Mouse (Mus musculus) E14TG2a.4 (cell line): ENCODE results near the gene Lhx2.

Experiments used
- H3K27me3 ChIP-seq: 2 replicates; pipeline ENCODE4 v1.6.1; 2014; ENCODE audit warnings: low read length, control low read depth; ENCODE audit not compliant: insufficient read depth
- H3K36me3 ChIP-seq: 2 replicates; pipeline ENCODE4 v1.6.1; 2014; ENCODE audit warnings: low read length, control low read depth; ENCODE audit not compliant: insufficient read depth
- H3K4me1 ChIP-seq: replicated peaks from 2 replicates; pipeline ENCODE4 v1.6.1; 2014; ENCODE audit warnings: low read depth, low read length, control low read depth
- H3K4me3 ChIP-seq: replicated peaks from 2 replicates; pipeline ENCODE4 v1.5.1; 2014; ENCODE audit warnings: mild to moderate bottlenecking, low read length
- H3K9me3 ChIP-seq: 2 replicates; pipeline ENCODE4 v1.6.1; 2014; ENCODE audit warnings: low read length, control low read depth
- CTCF ChIP-seq: conservative IDR thresholded peaks from 2 replicates; pipeline ENCODE4 v1.5.1; 2014; ENCODE audit warnings: low read length
- NANOG ChIP-seq: IDR thresholded peaks from 2 replicates; pipeline ENCODE4 v1.6.1; 2014; ENCODE audit warnings: borderline replicate concordance, low read length, mixed read lengths
- POU5F1 ChIP-seq: IDR thresholded peaks from 2 replicates; pipeline ENCODE4 v1.6.1; 2014; ENCODE audit warnings: low read length, borderline replicate concordance

Lhx2 gene

DNA sequence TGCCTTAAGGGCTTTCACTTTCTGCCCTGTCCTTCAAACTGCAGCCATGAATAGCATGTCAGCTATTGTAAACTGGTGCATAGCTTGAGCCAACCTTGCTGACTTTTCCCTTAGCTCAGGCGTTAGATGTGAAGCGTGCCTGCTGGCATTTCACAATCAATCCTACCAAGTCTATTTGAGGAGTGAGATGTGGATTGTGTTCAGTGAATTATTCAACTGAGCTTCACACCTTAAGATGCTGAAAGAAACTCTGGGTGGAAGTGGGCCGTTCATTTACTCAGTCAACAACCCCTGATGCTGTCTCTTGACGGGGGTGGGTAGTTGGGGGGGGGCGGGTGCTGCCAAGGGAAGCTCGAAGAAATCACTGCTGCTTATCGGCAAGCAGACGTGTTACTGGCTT lies 15.7 kb upstream of the Lhx2 start:
- Histone ChIP-seq H3K27me3 (peaks cover 48% of the 10 kb centered on the region), H3K4me1 (no peaks in the 10 kb centered on the region), H3K4me3 (no peak overlapping the region), H3K36me3 (no peaks in the 10 kb centered on the region), H3K9me3 (no peaks in the 10 kb centered on the region)
- TF ChIP-seq POU5F1 (no peak), NANOG (no peak), CTCF (no peak)

GRCm38 (mm10) chr2:38326671-38327070 lies 12.4 kb upstream of the Lhx2 start:
- TF ChIP-seq POU5F1 (no peak), NANOG (no peak)
- Histone ChIP-seq H3K27me3 (peaks cover 46% of the 10 kb centered on the region), H3K36me3 (no peaks in the 10 kb centered on the region), H3K9me3 (no peaks in the 10 kb centered on the region), H3K4me3 (no peak overlapping the region), H3K4me1 (no peaks in the 10 kb centered on the region)

- no peak overlapping the region for H3K4me3 ChIP-seq
- no peak for TF ChIP-seq POU5F1
- no peak for TF ChIP-seq CTCF
- no peak for TF ChIP-seq NANOG
- H3K27me3 ChIP-seq: peaks cover 57% of the 10 kb centered on the region
- H3K36me3 ChIP-seq: no peaks in the 10 kb centered on the region
- H3K9me3 ChIP-seq: no peaks in the 10 kb centered on the region
- H3K4me1 ChIP-seq: peaks cover 15% of the 10 kb centered on the region
Measured at GRCm38 (mm10) chr2:38333586-38334119, 5.4 kb upstream of the Lhx2 start.

- Histone ChIP-seq H3K4me1 (peaks cover 26% of the 10 kb centered on the region), H3K9me3 (no peaks in the 10 kb centered on the region), H3K27me3 (peaks cover 79% of the 10 kb centered on the region)
Measured at GRCm38 (mm10) chr2:38336606-38337005, 2.5 kb upstream of the Lhx2 start.

GRCm38 (mm10) chr2:38337091-38337640 lies 1.9 kb upstream of the Lhx2 start:
- no peak overlapping the region; the same call in 1 of the 2 replicates for H3K4me3 ChIP-seq
- TF ChIP-seq NANOG: no peak
- TF ChIP-seq CTCF: no peak
- TF ChIP-seq POU5F1: no peak
- H3K27me3 ChIP-seq: peaks cover 83% of the 10 kb centered on the region
- peaks cover 26% of the 10 kb centered on the region for H3K4me1 ChIP-seq
- H3K9me3 ChIP-seq: no peaks in the 10 kb centered on the region
- no peaks in the 10 kb centered on the region for H3K36me3 ChIP-seq

More at GRCm38 (mm10) chr2:38336606-38337005, 2.5 kb upstream of the Lhx2 start:
- H3K36me3 ChIP-seq: no peaks in the 10 kb centered on the region
- peak overlapping the region; percentile 48 for H3K4me3 ChIP-seq
- no peak for TF ChIP-seq POU5F1
- TF ChIP-seq CTCF: no peak
- TF ChIP-seq NANOG: no peak

DNA sequence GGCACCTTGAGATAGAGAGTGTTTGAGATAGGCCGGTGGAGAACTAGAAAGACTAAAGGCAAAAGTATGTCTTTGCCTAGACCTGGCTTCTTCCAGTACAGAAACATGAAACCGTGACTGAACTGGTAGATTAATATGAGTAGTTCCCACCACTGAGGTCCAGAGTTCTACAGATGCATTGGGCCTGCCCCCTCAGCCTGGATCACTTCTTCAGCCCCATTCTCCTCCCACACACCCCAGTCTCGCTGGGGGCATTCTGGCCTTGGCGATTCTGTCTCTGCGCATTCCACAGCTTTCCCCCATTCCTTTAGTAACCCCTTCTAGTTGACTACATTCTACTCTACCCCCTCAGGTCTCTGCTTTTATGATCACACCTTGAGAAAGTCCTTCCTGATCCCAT lies 1.4 kb upstream of the Lhx2 start:
- H3K27me3 ChIP-seq: peaks cover 88% of the 10 kb centered on the region

GRCm38 (mm10) chr2:38338348-38338932 lies 641 bp upstream of the Lhx2 start:
- no peak for TF ChIP-seq POU5F1
- no peak for TF ChIP-seq NANOG
- TF ChIP-seq CTCF: no peak
- Histone ChIP-seq H3K36me3 (no peaks in the 10 kb centered on the region), H3K9me3 (no peaks in the 10 kb centered on the region), H3K4me3 (no peak overlapping the region), H3K27me3 (peaks cover 93% of the 10 kb centered on the region), H3K4me1 (peaks cover 26% of the 10 kb centered on the region)

More for the DNA sequence above, 1.4 kb upstream of the Lhx2 start:
- peaks cover 26% of the 10 kb centered on the region for H3K4me1 ChIP-seq
- no peaks in the 10 kb centered on the region for H3K9me3 ChIP-seq
- no peak for TF ChIP-seq CTCF
- no peak for TF ChIP-seq NANOG
- TF ChIP-seq POU5F1: no peak
- no peak overlapping the region for H3K4me3 ChIP-seq
- no peaks in the 10 kb centered on the region for H3K36me3 ChIP-seq

- Histone ChIP-seq H3K4me3 (peak overlapping the region; percentile 68), H3K27me3 (peaks cover 95% of the 10 kb centered on the region), H3K4me1 (peaks cover 26% of the 10 kb centered on the region), H3K9me3 (no peaks in the 10 kb centered on the region), H3K36me3 (no peaks in the 10 kb centered on the region)
- no peak for TF ChIP-seq NANOG
Measured at GRCm38 (mm10) chr2:38339910-38340625, 987 bp downstream of the Lhx2 start.
